Mouse (Mus musculus) T-helper 2 cell (primary cell): ENCODE data around the gene Gxylt2.

ENCODE experiments used
- in situ Hi-C: fragments of 300-600 bp; cut with MboI, MseI; formaldehyde crosslinking; loops from one replicate; pipeline ENCODE4 v1.15.1; 2025; ENCODE audit warnings: high pct_unique_total_duplicates

The Gxylt2 gene

GRCm38 (mm10) chr6:100847264-100847663 is 142.7 kb downstream of the Gxylt2 start:
- in situ Hi-C loops = no loop called here

GRCm38 (mm10) chr6:100848682-100849375 is 144.3 kb downstream of the Gxylt2 start:
- in situ Hi-C loops = no loop called here

GRCm38 (mm10) chr6:100850671-100851081 is 146.1 kb downstream of the Gxylt2 start:
- in situ Hi-C loops = no loop called here

GRCm38 (mm10) chr6:100851083-100851482 is 146.5 kb downstream of the Gxylt2 start:
- in situ Hi-C loops = no loop called here
